Mouse (Mus musculus): Measurements from ENCODE around the gene Clec5a. TPM values are rescaled to one million over a fixed set of nuclear protein-coding genes. Genes with fewer than 3 reads are reported as not detected.

Clec5a gene
- polyA plus RNA-seq, 1 experiment from 2014 or later, result 0.57 TPM

Other genes starting within 250 kb of the Clec5a start
- 3.4 and 3.7 TPM in 2 replicates for gene E330009J07Rik, start 149.7 kb downstream of the Clec5a start, polyA plus RNA-seq (2014; fragmentation: Nextera tagmentation; extraction: Ambion mirVana)
- not detected in 2 replicates for gene Wee2, start 146.7 kb downstream of the Clec5a start, polyA plus RNA-seq (2014; fragmentation: Nextera tagmentation; extraction: Ambion mirVana)
- gene Ssbp1, start 114.5 kb downstream of the Clec5a start, polyA plus RNA-seq (2014; fragmentation: Nextera tagmentation; extraction: Ambion mirVana), result 108 and 112 TPM in 2 replicates
- gene Tas2r137, start 94.6 kb downstream of the Clec5a start, polyA plus RNA-seq (2014; fragmentation: Nextera tagmentation; extraction: Ambion mirVana), result not detected in 2 replicates
- gene Tas2r108, start 92.3 kb downstream of the Clec5a start, polyA plus RNA-seq (2014; fragmentation: Nextera tagmentation; extraction: Ambion mirVana), result 0.31 TPM in 1 of 2 replicates, not detected in the other
- gene Prss37, start 66.3 kb downstream of the Clec5a start, polyA plus RNA-seq (2014; fragmentation: Nextera tagmentation; extraction: Ambion mirVana), result not detected in 2 replicates
- gene Olfr461, start 30.8 kb downstream of the Clec5a start, polyA plus RNA-seq (2014; fragmentation: Nextera tagmentation; extraction: Ambion mirVana), result not detected in 2 replicates
- gene Olfr460, start 16.3 kb downstream of the Clec5a start, polyA plus RNA-seq (2014; fragmentation: Nextera tagmentation; extraction: Ambion mirVana), result 0.06 TPM in 1 of 2 replicates, not detected in the other
- gene Tas2r138, start 27.5 kb upstream of the Clec5a start, polyA plus RNA-seq (2014; fragmentation: Nextera tagmentation; extraction: Ambion mirVana), result not detected in 2 replicates
- 0.04 and 0.06 TPM in 2 replicates for gene Mgam, start 43.0 kb upstream of the Clec5a start, polyA plus RNA-seq (2014; fragmentation: Nextera tagmentation; extraction: Ambion mirVana)